Mouse (Mus musculus): Measurements from ENCODE around the gene Faah.

DNA sequence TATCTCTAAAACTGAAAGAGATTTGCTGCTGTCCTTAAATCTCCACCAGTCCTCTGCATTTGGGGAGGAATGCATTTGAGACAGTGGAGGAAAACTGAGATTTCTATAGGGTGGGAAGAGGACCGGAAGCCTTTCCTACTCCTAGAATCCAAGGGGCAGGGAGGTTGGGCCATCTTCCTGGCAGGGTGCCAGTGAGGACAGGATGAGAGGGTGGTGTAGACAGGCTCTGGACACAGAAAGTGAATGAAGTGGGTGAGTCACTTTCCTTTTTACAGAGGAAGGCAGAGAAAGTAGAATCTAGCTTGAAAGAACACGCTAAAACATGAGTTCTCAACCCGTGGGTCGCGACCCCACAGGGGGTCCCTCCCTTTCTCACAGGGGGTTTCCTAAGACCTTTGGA lies 53.3 kb downstream of the Faah start:
- no peak for TF ChIP-seq CTCF (IDR thresholded peaks at IDR 0.05; ENCODE audit: low read depth)
- TF ChIP-seq EP300 (optimal IDR thresholded peaks at IDR 0.05) = no peak
